Mouse (Mus musculus) bone marrow, adult 2 months (tissue): ENCODE results near the gene Nrf1.

Source experiments
- CTCF ChIP-seq: fragments of 200-500 bp; IDR thresholded peaks from 2 replicates; pipeline ENCODE4 v1.5.1; 2011; ENCODE audit warnings: low read length, control low read depth; ENCODE audit not compliant: control insufficient read depth, insufficient read depth
- POLR2A ChIP-seq: fragments of 200-500 bp; IDR thresholded peaks from 2 replicates; pipeline ENCODE4 v1.6.1; 2011; ENCODE audit warnings: low read depth, mild to moderate bottlenecking, control low read depth, low read length, borderline replicate concordance; ENCODE audit not compliant: control insufficient read depth

GRCm38 (mm10) chr6:30132399-30132798 is 84.6 kb downstream of the Nrf1 start:
- TF ChIP-seq CTCF (no peak), POLR2A (no peak)
